Mouse (Mus musculus): ENCODE results near the gene Dnajc17. TPM values are rescaled to one million over a fixed set of nuclear protein-coding genes. Genes with fewer than 3 reads are reported as not detected.

Dnajc17 gene
- polyA plus RNA-seq, 1 experiment from 2014 or later = 26.5 TPM

- H3K4me1 ChIP-seq = peaks cover 12% of the 10 kb centered on the region; the same call in 1 of the 2 replicates
- no peaks in the 10 kb centered on the region for H3K36me3 ChIP-seq
- H3K27me3 ChIP-seq = peaks cover 64% of the 10 kb centered on the region
- peak overlapping the region; percentile 54 for H3K9ac ChIP-seq
- H3K4me3 ChIP-seq = peak overlapping the region; percentile 46
- no peak overlapping the region for H3K27ac ChIP-seq
- no peak for ATAC-seq (ENCODE audit: insufficient number of reproducible peaks, insufficient read depth, low FRiP score, low TSS enrichment)
- 3% methylated on average over 31 of the region's 31 CpGs for WGBS
- H3K9me3 ChIP-seq = no peaks in the 10 kb centered on the region
- peak overlapping the region; percentile 77 for H3K4me2 ChIP-seq (replicated peaks)
These were observed 29.3 kb upstream of the Dnajc17 start for GRCm38 (mm10) chr2:119237871-119238220.

DNA sequence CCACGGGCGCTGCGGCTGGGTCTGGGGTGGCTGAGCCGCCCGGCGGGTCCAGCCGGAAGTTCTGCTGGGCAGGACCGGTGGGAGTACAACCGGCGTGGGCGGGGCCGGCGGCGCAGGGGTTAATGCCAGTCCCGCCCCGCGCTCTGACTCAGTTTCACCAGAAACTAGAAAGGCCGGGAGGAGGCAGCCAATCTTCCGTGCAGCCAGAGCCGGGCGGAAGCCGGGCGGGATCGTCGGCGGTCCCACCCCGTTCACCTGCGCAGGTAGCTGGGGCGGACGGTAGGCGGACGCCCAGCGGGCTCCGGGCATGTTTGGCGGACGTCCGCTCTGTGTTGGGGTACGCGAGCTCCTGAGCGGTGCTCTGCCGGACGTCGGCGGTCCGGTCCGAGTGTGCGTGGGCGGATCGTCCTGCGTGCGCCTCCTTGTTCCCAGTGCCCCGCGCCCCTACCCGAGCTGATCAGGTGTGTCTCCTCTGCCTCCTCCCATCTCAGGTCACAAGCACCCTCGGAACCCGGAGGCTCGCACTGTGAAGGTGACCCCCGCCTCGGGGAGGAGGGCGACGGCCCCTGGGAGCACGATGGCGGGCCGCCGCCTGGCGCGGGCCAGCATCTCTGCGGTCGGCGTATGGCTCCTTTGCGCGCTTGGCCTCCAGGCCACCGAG lies 28.7 kb upstream of the Dnajc17 start, which contains the start of gene Spint1:
TSS of gene Spint1 (plus strand) at position 153 of the 661 bp plus-strand sequence.
- H3K27me3 ChIP-seq = peaks cover 64% of the 10 kb centered on the region
- H3K4me1 ChIP-seq = peaks cover 12% of the 10 kb centered on the region; the same call in 1 of the 2 replicates
- peak; percentile 71 for ATAC-seq (ENCODE audit: insufficient number of reproducible peaks, insufficient read depth, low FRiP score, low TSS enrichment)
- no peaks in the 10 kb centered on the region for H3K9me3 ChIP-seq
- peak within 1 kb of the TSS; percentile 77 for H3K4me2 ChIP-seq (replicated peaks)
- no peaks in the 10 kb centered on the region for H3K36me3 ChIP-seq
- peak within 1 kb of the TSS; percentile 46 for H3K4me3 ChIP-seq
- H3K27ac ChIP-seq = no peak within 1 kb of the TSS
- WGBS = under 1% methylated on average over 70 of the region's 73 CpGs
- peak within 1 kb of the TSS; percentile 54 for H3K9ac ChIP-seq

- Histone ChIP-seq H3K4me1 (peaks cover 12% of the 10 kb centered on the region; the same call in 1 of the 2 replicates), H3K9me3 (no peaks in the 10 kb centered on the region), H3K36me3 (no peaks in the 10 kb centered on the region), H3K4me2 (replicated peaks) (peak overlapping the region; percentile 77), H3K27me3 (peaks cover 64% of the 10 kb centered on the region), H3K27ac (no peak overlapping the region), H3K4me3 (peak overlapping the region; percentile 46), H3K9ac (peak overlapping the region; percentile 54)
- no peak; the same call in 1 of the 2 replicates for ATAC-seq (ENCODE audit: insufficient number of reproducible peaks, insufficient read depth, low FRiP score, low TSS enrichment)
- 4% methylated on average over 25 of the region's 25 CpGs for WGBS
These were observed 28.2 kb upstream of the Dnajc17 start for GRCm38 (mm10) chr2:119236682-119237209.

DNA sequence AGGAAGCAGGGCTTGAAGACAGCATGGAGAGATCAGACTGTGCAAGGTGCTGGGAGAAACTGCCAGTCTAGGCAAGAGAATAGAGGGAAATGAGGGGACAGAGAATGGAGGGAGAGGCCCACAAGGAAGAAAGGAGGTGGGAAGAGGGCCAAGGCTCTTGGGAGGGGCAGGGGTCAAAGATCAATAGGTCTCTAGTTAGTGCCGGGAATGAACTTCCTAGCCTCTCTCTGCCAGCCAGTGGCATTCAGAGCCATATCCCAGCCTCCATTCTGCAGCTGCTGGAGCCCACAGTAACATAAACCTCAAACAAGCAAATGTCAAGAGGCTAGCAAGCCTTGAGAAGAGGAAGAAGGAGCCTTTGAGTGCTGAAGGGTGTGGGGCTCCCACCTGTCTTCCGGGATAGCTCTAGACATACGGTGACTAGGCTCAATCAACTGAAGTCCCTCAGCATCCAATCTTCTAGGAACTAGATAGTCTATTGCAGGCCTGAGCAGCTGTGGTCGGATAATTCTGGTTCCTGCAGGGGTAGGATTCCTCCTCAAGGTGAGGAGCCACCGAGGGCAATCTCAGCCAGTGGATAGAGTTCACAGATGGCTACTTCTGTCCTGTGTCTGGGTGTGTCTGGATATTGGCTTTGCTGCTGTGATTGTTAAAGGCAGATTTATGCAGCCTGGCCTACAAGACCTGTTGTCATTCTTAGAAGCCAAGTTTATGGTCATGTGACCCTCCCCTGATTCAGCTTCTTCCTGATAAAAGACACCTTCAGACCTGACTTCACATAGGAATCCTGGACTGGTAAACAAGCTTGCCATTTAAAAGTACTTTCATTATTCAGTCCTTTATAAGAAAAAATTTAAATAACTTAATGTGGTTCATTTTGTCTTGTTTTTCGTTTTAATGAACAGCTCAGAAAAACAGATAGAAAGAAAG lies 21.4 kb upstream of the Dnajc17 start, which contains the start of gene Ppp1r14d:
TSS of gene Ppp1r14d (minus strand) at position 132 of the 930 bp plus-strand sequence.
- Histone ChIP-seq H3K4me3 (no peak within 1 kb of the TSS), H3K9ac (no peak within 1 kb of the TSS), H3K27ac (no peak within 1 kb of the TSS), H3K4me2 (replicated peaks) (no peak within 1 kb of the TSS), H3K9me3 (no peaks in the 10 kb centered on the region), H3K4me1 (no peaks in the 10 kb centered on the region), H3K27me3 (peaks cover 6% of the 10 kb centered on the region; the same call in 1 of the 2 replicates), H3K36me3 (no peaks in the 10 kb centered on the region)
- 65% methylated on average over 6 of the region's 6 CpGs for WGBS
- ATAC-seq (ENCODE audit: insufficient number of reproducible peaks, insufficient read depth, low FRiP score, low TSS enrichment) = no peak

- H3K4me2 ChIP-seq (replicated peaks) = peak overlapping the region; percentile 67
- H3K4me1 ChIP-seq = peaks cover 7% of the 10 kb centered on the region; the same call in 1 of the 2 replicates
- peak overlapping the region; percentile 71 for H3K4me3 ChIP-seq
- peaks cover 29% of the 10 kb centered on the region for H3K36me3 ChIP-seq
- 1% methylated on average over 13 of the region's 13 CpGs for WGBS
- peak overlapping the region; percentile 91; the same call in 1 of the 2 replicates for H3K27ac ChIP-seq
- no peaks in the 10 kb centered on the region for H3K27me3 ChIP-seq
- no peak; the same call in 1 of the 2 replicates for ATAC-seq (ENCODE audit: insufficient number of reproducible peaks, insufficient read depth, low FRiP score, low TSS enrichment)
- peak overlapping the region; percentile 77 for H3K9ac ChIP-seq
- H3K9me3 ChIP-seq = no peaks in the 10 kb centered on the region
These were observed 547 bp upstream of the Dnajc17 start for GRCm38 (mm10) chr2:119209176-119209507.

- Histone ChIP-seq H3K36me3 (peaks cover 25% of the 10 kb centered on the region), H3K4me2 (replicated peaks) (peak overlapping the region; percentile 58), H3K4me3 (peak overlapping the region; percentile 71), H3K9me3 (no peaks in the 10 kb centered on the region), H3K27me3 (no peaks in the 10 kb centered on the region), H3K27ac (peak overlapping the region; percentile 91), H3K4me1 (peaks cover 7% of the 10 kb centered on the region; the same call in 1 of the 2 replicates), H3K9ac (peak overlapping the region; percentile 77)
- ATAC-seq (ENCODE audit: insufficient number of reproducible peaks, insufficient read depth, low FRiP score, low TSS enrichment) = no peak
- 20% methylated on average over 6 of the region's 6 CpGs for WGBS
These were observed 643 bp downstream of the Dnajc17 start for GRCm38 (mm10) chr2:119207961-119208343.

DNA sequence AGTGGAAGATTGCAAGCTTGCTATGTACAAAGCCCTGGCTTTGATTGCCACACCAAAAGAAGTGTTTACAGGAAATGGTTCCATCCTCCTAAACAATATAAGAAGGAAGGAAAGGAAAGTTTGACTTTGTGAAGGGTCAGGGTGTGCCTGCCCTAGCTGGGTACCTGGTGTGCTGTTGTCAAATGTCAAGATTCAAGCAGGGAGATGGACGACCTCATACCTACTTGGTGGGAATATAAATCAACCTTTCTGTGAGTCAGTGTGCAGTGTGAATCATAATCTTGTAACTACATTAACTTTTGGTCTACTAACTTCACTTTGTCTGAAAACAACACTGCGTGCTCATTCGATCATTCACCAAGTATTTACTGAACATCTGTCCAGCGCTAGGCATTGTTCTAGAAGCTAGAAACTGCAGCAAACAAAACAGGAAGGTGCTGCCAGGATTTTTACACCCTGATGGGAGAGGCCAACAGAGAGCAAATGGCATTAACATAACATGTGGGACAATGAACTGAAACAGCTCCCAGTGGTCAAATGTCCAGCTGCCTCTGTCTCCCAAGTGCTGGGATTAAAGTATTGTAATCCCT lies 4.6 kb downstream of the Dnajc17 start:
- Histone ChIP-seq H3K4me3 (no peak overlapping the region), H3K36me3 (no peaks in the 10 kb centered on the region), H3K27ac (no peak overlapping the region), H3K27me3 (no peaks in the 10 kb centered on the region), H3K4me2 (replicated peaks) (no peak overlapping the region), H3K9ac (no peak overlapping the region), H3K4me1 (peaks cover 2% of the 10 kb centered on the region; the same call in 1 of the 2 replicates), H3K9me3 (no peaks in the 10 kb centered on the region)
- WGBS = 85% methylated on average over 4 of the region's 4 CpGs
- ATAC-seq (ENCODE audit: insufficient number of reproducible peaks, insufficient read depth, low FRiP score, low TSS enrichment) = no peak

DNA sequence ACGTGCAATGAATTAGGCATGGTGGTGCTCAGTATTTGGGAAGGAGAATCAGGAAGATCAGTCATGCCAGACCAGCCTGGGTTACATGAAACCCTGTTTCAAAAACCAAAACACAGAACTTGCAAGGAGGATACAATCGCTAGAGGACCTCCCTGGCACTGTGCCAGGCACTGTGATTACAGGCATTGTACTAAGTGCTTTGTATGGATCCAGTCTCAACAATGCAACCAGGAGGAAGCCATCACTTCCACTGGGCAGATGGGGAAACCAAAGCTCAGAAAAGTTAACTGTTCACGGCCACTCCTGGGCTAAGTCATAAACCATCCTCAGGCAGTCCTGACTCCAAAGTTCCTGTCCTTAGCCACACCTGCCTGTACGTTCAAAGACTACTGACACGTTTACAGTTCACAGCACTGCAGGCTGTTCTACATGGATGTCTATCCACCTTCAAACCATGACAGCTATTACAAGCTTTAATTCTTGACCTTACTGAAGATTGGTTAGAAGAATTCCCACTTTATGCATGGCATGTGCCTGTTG lies 5.6 kb downstream of the Dnajc17 start:
- Histone ChIP-seq H3K9me3 (no peaks in the 10 kb centered on the region), H3K36me3 (no peaks in the 10 kb centered on the region), H3K9ac (no peak overlapping the region), H3K4me3 (no peak overlapping the region), H3K4me2 (replicated peaks) (no peak overlapping the region), H3K27ac (0 out of 2 replicates have a peak overlapping the region, but pooled peaks have one; percentile 13), H3K27me3 (no peaks in the 10 kb centered on the region), H3K4me1 (peaks cover 7% of the 10 kb centered on the region; the same call in 1 of the 2 replicates)
- 67% methylated on average over 5 of the region's 5 CpGs for WGBS
- no peak for ATAC-seq (ENCODE audit: insufficient number of reproducible peaks, insufficient read depth, low FRiP score, low TSS enrichment)

DNA sequence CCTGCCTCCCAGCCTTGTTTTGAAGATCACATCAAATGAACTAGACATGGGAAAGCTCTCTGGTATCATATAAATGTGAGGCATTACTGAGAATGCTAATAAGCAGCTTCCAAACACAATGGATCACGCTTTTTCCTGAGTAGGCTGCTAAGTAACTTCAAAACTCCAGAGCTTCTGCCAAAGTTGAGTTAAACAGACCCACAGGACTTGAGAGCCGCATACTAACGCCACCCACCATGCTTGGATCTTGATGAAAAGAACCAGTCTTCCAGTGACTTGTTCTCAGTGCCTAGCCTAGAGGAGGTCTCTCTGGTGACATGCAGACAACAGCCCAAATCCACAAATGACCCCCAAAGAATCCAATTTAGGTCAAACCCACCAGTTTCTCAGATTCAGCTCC lies 9.7 kb downstream of the Dnajc17 start:
- Histone ChIP-seq H3K4me3 (no peak overlapping the region), H3K4me2 (replicated peaks) (no peak overlapping the region), H3K9me3 (no peaks in the 10 kb centered on the region), H3K27ac (no peak overlapping the region), H3K27me3 (no peaks in the 10 kb centered on the region), H3K36me3 (no peaks in the 10 kb centered on the region), H3K9ac (no peak overlapping the region), H3K4me1 (peaks cover 14% of the 10 kb centered on the region)
- WGBS = 67% methylated on average over 3 of the region's 3 CpGs
- ATAC-seq (ENCODE audit: insufficient number of reproducible peaks, insufficient read depth, low FRiP score, low TSS enrichment) = no peak

DNA sequence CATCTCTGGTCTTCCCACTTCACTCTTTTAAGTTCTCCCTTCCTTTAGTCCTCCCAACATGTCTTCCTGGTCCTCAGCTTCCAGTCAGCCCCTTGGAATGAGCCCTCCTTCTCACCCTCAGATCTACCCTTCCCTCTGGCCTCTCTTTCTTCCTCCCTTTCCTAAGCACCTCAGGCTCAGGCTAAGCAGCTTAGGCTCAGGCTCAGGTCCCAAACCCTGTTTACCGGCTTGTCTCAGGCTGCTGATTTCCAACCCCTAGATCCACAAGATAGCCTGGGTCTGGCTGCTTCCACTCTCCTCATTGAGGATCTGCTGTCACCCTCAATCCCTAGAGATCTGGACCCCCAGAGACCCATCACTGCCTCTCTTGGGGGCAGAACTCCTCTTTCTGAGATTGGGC lies 10.5 kb downstream of the Dnajc17 start:
- 16% methylated on average over 1 of the region's 1 CpGs for WGBS
- ATAC-seq (ENCODE audit: insufficient number of reproducible peaks, insufficient read depth, low FRiP score, low TSS enrichment) = no peak
- H3K36me3 ChIP-seq = no peaks in the 10 kb centered on the region
- no peak overlapping the region for H3K4me2 ChIP-seq (replicated peaks)
- H3K9me3 ChIP-seq = no peaks in the 10 kb centered on the region
- no peak overlapping the region for H3K9ac ChIP-seq
- no peaks in the 10 kb centered on the region for H3K27me3 ChIP-seq
- H3K27ac ChIP-seq = no peak overlapping the region
- H3K4me3 ChIP-seq = no peak overlapping the region
- peaks cover 14% of the 10 kb centered on the region for H3K4me1 ChIP-seq

DNA sequence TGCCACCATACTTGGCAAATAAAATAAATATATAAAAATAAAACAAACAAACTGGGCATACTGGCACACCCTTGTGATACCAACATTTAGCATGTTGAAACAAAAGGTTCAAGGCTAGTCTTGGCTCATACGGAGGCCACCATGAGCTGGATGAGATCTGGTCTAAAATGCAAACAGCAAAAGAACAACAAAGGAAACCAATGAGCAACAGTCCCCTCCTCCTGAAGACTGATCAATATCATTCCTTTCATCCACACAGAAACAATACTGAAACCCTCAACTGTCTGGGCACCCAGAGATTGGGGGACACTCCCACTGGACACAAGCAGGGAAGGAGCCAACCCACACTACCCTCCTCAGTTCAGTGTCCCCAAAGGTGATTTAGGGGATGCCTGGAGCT lies 11.1 kb downstream of the Dnajc17 start:
- no peak overlapping the region for H3K4me2 ChIP-seq (replicated peaks)
- no peaks in the 10 kb centered on the region for H3K9me3 ChIP-seq
- no peak for ATAC-seq (ENCODE audit: insufficient number of reproducible peaks, insufficient read depth, low FRiP score, low TSS enrichment)
- WGBS = 87% methylated on average over 1 of the region's 1 CpGs
- no peaks in the 10 kb centered on the region for H3K36me3 ChIP-seq
- H3K4me1 ChIP-seq = peaks cover 14% of the 10 kb centered on the region
- H3K27ac ChIP-seq = no peak overlapping the region
- no peaks in the 10 kb centered on the region for H3K27me3 ChIP-seq
- H3K9ac ChIP-seq = no peak overlapping the region
- H3K4me3 ChIP-seq = no peak overlapping the region
